Mouse (Mus musculus): ENCODE results near the gene Lrrc63.

- TF ChIP-seq CTCF (conservative IDR thresholded peaks at IDR 0.05; ENCODE audit: low read length) (no peak), POU5F1 (IDR thresholded peaks at IDR 0.05; ENCODE audit: borderline replicate concordance, low read length) (no peak), NANOG (IDR thresholded peaks at IDR 0.05; ENCODE audit: borderline replicate concordance, low read length) (no peak)
Measured at GRCm38 (mm10) chr14:75138503-75138902, 7.8 kb upstream of the Lrrc63 start.
